Mouse (Mus musculus) heart, adult 8-10 months (tissue): Measurements from ENCODE around the gene Hist1h4j. TPM values are rescaled to one million over a fixed set of nuclear protein-coding genes. Genes with fewer than 3 reads are reported as not detected.
"Not testable (repeated sequence)": the region's sequence is repeated elsewhere in the genome, so short reads cannot be mapped to it uniquely, and the experiment has no call there.

ENCODE experiments used
- DNase-seq: peaks from one replicate; pipeline ENCODE4 v3.0.0; 2022; ENCODE audit warnings: low spot score
- microRNA-seq: library from miRNA; unstranded; fragments of <30 nt; microRNA quantifications from one replicate; pipeline ENCODE4 v1.2.0, GENCODE M21; 2022
- total RNA-seq, 4 experiments: library from RNA; stranded (reverse); gene quantifications; 2 replicates each; pipeline ENCODE4 v1.2.4; 2022

The Hist1h4j gene
- total RNA-seq, 4 experiments from 2014 or later: 1.4 to 4.4 (median 4.0) TPM

GRCm38 (mm10) chr13:21779767-21780731, 45.2 kb downstream of the Hist1h4j start, which contains the start of gene Hist1h1b:
Hist1h1b (minus strand) TSS chr13:21780625.
- peak; percentile 33 for DNase-seq

- no peak for DNase-seq
These were observed 46.2 kb downstream of the Hist1h4j start for GRCm38 (mm10) chr13:21781021-21781555.

DNA sequence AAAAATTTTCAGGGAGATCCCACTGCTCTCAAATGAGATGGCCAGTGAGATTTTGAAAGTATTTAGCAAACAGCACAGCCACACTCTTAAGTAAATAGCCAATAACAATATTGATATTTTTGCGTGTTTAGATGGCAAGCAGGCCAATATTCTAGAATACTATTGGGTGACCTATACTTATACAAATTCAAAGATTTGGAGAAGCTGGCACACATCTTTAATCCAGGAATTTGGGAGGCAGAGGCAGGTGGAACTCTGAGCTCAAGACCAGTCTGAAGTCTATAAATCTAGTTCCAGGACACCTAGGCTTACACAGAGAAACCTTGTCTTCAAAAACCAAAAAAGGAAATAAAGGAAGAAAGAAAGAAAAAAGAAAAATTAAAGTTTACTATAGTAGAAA, 46.8 kb downstream of the Hist1h4j start:
- no peak for DNase-seq

DNA sequence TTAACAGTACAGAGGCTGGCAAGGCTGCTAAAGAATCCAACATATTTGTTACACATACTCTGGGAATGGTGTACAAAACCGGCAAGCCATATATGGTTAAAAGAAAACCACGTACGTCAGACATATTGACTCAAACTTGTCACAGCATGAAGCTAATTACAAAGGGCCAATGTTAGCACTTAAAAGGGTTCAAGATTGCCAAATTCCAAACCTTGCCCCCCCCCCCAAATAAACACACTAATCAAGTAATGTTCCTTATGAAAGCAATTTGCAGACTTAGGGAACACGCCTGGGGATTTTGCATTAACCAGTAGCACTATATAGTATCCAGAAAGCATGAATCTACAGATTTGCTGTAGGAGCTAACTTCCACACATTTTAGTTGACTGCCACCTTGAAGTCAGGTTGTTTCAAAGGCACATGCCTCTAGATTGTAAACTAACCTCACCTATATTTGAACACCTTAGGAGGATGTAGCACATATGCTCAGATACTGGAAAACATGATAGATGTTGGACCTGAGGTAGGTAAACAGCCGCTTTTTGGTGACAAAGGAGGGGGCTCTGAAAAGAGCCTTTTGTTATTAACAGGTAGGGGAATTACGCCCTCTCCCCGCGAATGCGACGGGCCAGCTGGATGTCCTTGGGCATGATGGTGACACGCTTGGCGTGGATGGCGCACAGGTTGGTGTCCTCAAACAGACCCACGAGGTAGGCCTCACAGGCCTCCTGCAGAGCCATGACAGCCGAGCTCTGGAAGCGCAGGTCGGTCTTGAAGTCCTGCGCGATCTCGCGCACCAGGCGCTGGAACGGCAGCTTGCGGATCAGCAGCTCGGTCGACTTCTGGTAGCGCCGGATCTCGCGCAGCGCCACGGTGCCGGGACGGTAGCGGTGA, 47.7 kb downstream of the Hist1h4j start:
- DNase-seq: not testable (repeated sequence)

GRCm38 (mm10) chr13:21783255-21783617, 48.4 kb downstream of the Hist1h4j start, which contains the start of gene Hist1h3i:
Hist1h3i (minus strand) TSS chr13:21783370.
- DNase-seq: peak; percentile 84

- no peak for DNase-seq
These were observed 48.9 kb downstream of the Hist1h4j start for GRCm38 (mm10) chr13:21783734-21784161.

- DNase-seq: no peak
These were observed 49.4 kb downstream of the Hist1h4j start for GRCm38 (mm10) chr13:21784311-21784710.

Small RNA genes within 50 kb of the gene (microRNA-seq; reads per million reads assigned to microRNA genes)
- gene Gm44357 (not detected), gene Gm44367 (not detected), gene Gm44454 (not detected)

Other genes starting within 250 kb of the Hist1h4j start
- 10 to 100 TPM; 24.1 to 26.8 (median 25.8) TPM for gene AK157302, start 239.8 kb upstream of the Hist1h4j start, total RNA-seq
- 100 to 1,000 TPM; 207 to 244 (median 213) TPM for gene Gm11273, start 233.6 kb upstream of the Hist1h4j start, total RNA-seq
- gene Zkscan8, start 203.9 kb upstream of the Hist1h4j start, total RNA-seq: 10 to 100 TPM; 10.5 to 13.0 (median 10.8) TPM
- gene Olfr1366, start 192.3 kb upstream of the Hist1h4j start, total RNA-seq: not detected
- not detected for gene Olfr1535, start 175.2 kb upstream of the Hist1h4j start, total RNA-seq
- gene Olfr1364, start 153.3 kb upstream of the Hist1h4j start, total RNA-seq: not detected
- gene Olfr1362, start 121.0 kb upstream of the Hist1h4j start, total RNA-seq: not detected
- not detected for gene Olfr11, start 92.5 kb upstream of the Hist1h4j start, total RNA-seq
- not detected for gene Olfr1361, start 71.7 kb upstream of the Hist1h4j start, total RNA-seq
- gene Olfr1360, start 57.7 kb upstream of the Hist1h4j start, total RNA-seq: not detected
- not detected for gene Olfr1359, start 37.0 kb upstream of the Hist1h4j start, total RNA-seq
- 10 to 100 TPM in 1 of 4 experiments, 1 to 10 TPM in 3; 5.4 to 11.8 (median 8.0) TPM for gene Hist1h2bl, start 18.9 kb upstream of the Hist1h4j start, total RNA-seq
- gene Hist1h2ai, start 18.6 kb upstream of the Hist1h4j start, total RNA-seq: 10 to 100 TPM in 2 of 4 experiments, 1 to 10 TPM in 1, not detected in 1; 1.1 to 17.1 (median 12.1) TPM
- gene Hist1h3h, start 17.4 kb upstream of the Hist1h4j start, total RNA-seq: 10 to 100 TPM in 2 of 4 experiments, 1 to 10 TPM in 2; 5.0 to 19.2 (median 10.1) TPM
- 1 to 10 TPM in 2 of 4 experiments, under 1 TPM in 1, not detected in 1; 0.94 to 3.0 (median 1.8) TPM for gene Hist1h2bm, start 13.0 kb upstream of the Hist1h4j start, total RNA-seq
- gene Hist1h4k, start 15.4 kb downstream of the Hist1h4j start, total RNA-seq: 10 to 100 TPM; 26.9 to 29.6 (median 28.6) TPM
- 1 to 10 TPM in 3 of 4 experiments, not detected in 1; 1.5 to 4.4 (median 2.0) TPM for gene Hist1h2ak, start 18.8 kb downstream of the Hist1h4j start, total RNA-seq
- gene Hist1h2bn, start 19.1 kb downstream of the Hist1h4j start, total RNA-seq: 1 to 10 TPM; 2.0 to 7.1 (median 4.3) TPM
- 1 to 10 TPM in 3 of 4 experiments, under 1 TPM in 1; 0.62 to 4.7 (median 2.5) TPM for gene Hist1h1b, start 45.6 kb downstream of the Hist1h4j start, total RNA-seq
- gene Hist1h3i, start 48.3 kb downstream of the Hist1h4j start, total RNA-seq: 10 to 100 TPM in 1 of 4 experiments, 1 to 10 TPM in 3; 6.6 to 10.5 (median 8.8) TPM
- 1 to 10 TPM in 1 of 4 experiments, not detected in 3; 1.1 TPM for gene Hist1h2an, start 52.2 kb downstream of the Hist1h4j start, total RNA-seq
- 1 to 10 TPM in 3 of 4 experiments, under 1 TPM in 1; 0.81 to 6.2 (median 1.3) TPM for gene Hist1h2bp, start 52.4 kb downstream of the Hist1h4j start, total RNA-seq
- gene Hist1h2bq, start 75.1 kb downstream of the Hist1h4j start, total RNA-seq: 10 to 100 TPM; 25.7 to 37.7 (median 29.1) TPM
- 10 to 100 TPM in 1 of 4 experiments, not detected in 3; 16.3 TPM for gene Hist1h2ao, start 75.4 kb downstream of the Hist1h4j start, total RNA-seq
- gene Hist1h4m, start 76.7 kb downstream of the Hist1h4j start, total RNA-seq: 10 to 100 TPM; 22.8 to 37.8 (median 29.3) TPM
- gene Hist1h4n, start 97.1 kb downstream of the Hist1h4j start, total RNA-seq: 10 to 100 TPM in 3 of 4 experiments, 1 to 10 TPM in 1; 6.1 to 17.9 (median 14.8) TPM
- 10 to 100 TPM in 1 of 4 experiments, 1 to 10 TPM in 2, not detected in 1; 3.1 to 13.1 (median 4.1) TPM for gene Hist1h2ap, start 98.4 kb downstream of the Hist1h4j start, total RNA-seq
- gene Hist1h2br, start 98.7 kb downstream of the Hist1h4j start, total RNA-seq: 10 to 100 TPM; 25.5 to 37.9 (median 28.9) TPM
- gene Zfp184, start 210.0 kb downstream of the Hist1h4j start, total RNA-seq: 1 to 10 TPM in 1 of 4 experiments, under 1 TPM in 3; 0.46 to 1.0 (median 0.83) TPM
- not detected for gene Pom121l2, start 246.1 kb downstream of the Hist1h4j start, total RNA-seq